Mouse (Mus musculus) lung, embryonic 14.5 days (tissue): ENCODE results near the gene 9330159F19Rik. TPM values are rescaled to one million over a fixed set of nuclear protein-coding genes. Genes with fewer than 3 reads are reported as not detected.

Experiments
- ATAC-seq: fragments of 200-750 bp; cut with Nextera tagmentation; 2 replicates; pipeline ENCODE4 v1.8.0; 2017; ENCODE audit warnings: mild to moderate bottlenecking, moderate TSS enrichment, moderate library complexity; ENCODE audit not compliant: insufficient read depth
- DNase-seq: peaks from one replicate; pipeline ENCODE4 v3.0.0-alpha.2; 2015
- H3K27ac ChIP-seq: fragments of 300-500 bp; sonication (generic); 2 replicates; pipeline ENCODE4 v1.5.1; 2014; ENCODE audit warnings: low read depth, mild to moderate bottlenecking, moderate library complexity
- H3K27me3 ChIP-seq: fragments of 300-500 bp; sonication (generic); 2 replicates; pipeline ENCODE4 v1.6.1; 2014; ENCODE audit warnings: low read length, control low read depth; ENCODE audit not compliant: insufficient read depth
- H3K36me3 ChIP-seq: fragments of 300-500 bp; sonication (generic); 2 replicates; pipeline ENCODE4 v1.6.1; 2014; ENCODE audit warnings: control low read depth; ENCODE audit not compliant: insufficient read depth
- H3K4me1 ChIP-seq: fragments of 300-500 bp; sonication (generic); 2 replicates; pipeline ENCODE4 v1.6.1; 2014; ENCODE audit warnings: antibody characterized with exemption, control low read depth; ENCODE audit not compliant: insufficient read depth
- H3K4me2 ChIP-seq: fragments of 300-500 bp; sonication (generic); 2 replicates; pipeline ENCODE4 v1.6.1; 2014; ENCODE audit warnings: mild to moderate bottlenecking
- H3K4me3 ChIP-seq: fragments of 300-500 bp; sonication (generic); 2 replicates; pipeline ENCODE4 v1.5.1; 2014; ENCODE audit warnings: low read depth, low read length
- H3K9ac ChIP-seq: fragments of 300-500 bp; sonication (generic); 2 replicates; pipeline ENCODE4 v1.6.1; 2014
- H3K9me3 ChIP-seq: fragments of 300-500 bp; sonication (generic); 2 replicates; pipeline ENCODE4 v1.6.1; 2016; ENCODE audit warnings: low read depth, low read length, control low read depth
- CTCF ChIP-seq: IDR thresholded peaks from 2 replicates; pipeline ENCODE4 v1.5.1; 2016; ENCODE audit warnings: antibody characterized with exemption, low read depth
- WGBS: fragments of 180-500 bp; shearing (Covaris S2); extraction: QIAGEN DNeasy Blood & Tissue Kit; methylation state at CpG from one replicate; pipeline ENCODE4 v1.1.7; 2014; 5-methylcytosine and 5-hydroxymethylcytosine counted together
- polyA plus RNA-seq: library from polyadenylated mRNA; unstranded; fragments of >200 nt; fragmentation: Nextera tagmentation; extraction: Ambion mirVana; gene quantifications from 2 replicates; pipeline ENCODE4 v1.2.1, GENCODE M21; 2014

Gene 9330159F19Rik
- 0.18 and 0.24 TPM in 2 replicates for polyA plus RNA-seq

GRCm38 (mm10) chr10:29211453-29211852 is at the start of gene 9330159F19Rik:
TSS of gene 9330159F19Rik (plus strand) at chr10:29211606.
- DNase-seq (peak; percentile 86), ATAC-seq (peak; percentile 99)
- no peak within 1 kb of the TSS for H3K9ac ChIP-seq
- 0 out of 2 replicates have a peak within 1 kb of the TSS, but pooled peaks have one; percentile 9 for H3K27ac ChIP-seq
- no peaks in the 10 kb centered on the region for H3K4me1 ChIP-seq
- H3K4me2 ChIP-seq: peak within 1 kb of the TSS; percentile 25; the same call in 1 of the 2 replicates
- no peaks in the 10 kb centered on the region for H3K36me3 ChIP-seq
- 7% methylated on average over 4 of the region's 4 CpGs for WGBS
- no peak within 1 kb of the TSS for H3K4me3 ChIP-seq
- H3K27me3 ChIP-seq: no peaks in the 10 kb centered on the region
- no peak for TF ChIP-seq CTCF
- no peaks in the 10 kb centered on the region for H3K9me3 ChIP-seq

- Histone ChIP-seq H3K36me3 (no peaks in the 10 kb centered on the region), H3K4me3 (no peak overlapping the region), H3K27ac (no peak overlapping the region), H3K9me3 (no peaks in the 10 kb centered on the region), H3K4me1 (no peaks in the 10 kb centered on the region), H3K4me2 (no peak overlapping the region), H3K9ac (no peak overlapping the region), H3K27me3 (no peaks in the 10 kb centered on the region)
- TF ChIP-seq CTCF: no peak
- no peak for ATAC-seq
- DNase-seq: no peak
- 54% methylated on average over 2 of the region's 2 CpGs for WGBS
These were observed 49.7 kb upstream of the 9330159F19Rik start for GRCm38 (mm10) chr10:29161664-29162063.

GRCm38 (mm10) chr10:29173778-29174177 is 37.6 kb upstream of the 9330159F19Rik start:
- no peak overlapping the region for H3K4me3 ChIP-seq
- H3K9ac ChIP-seq: no peak overlapping the region
- no peak for ATAC-seq
- DNase-seq: no peak
- H3K36me3 ChIP-seq: no peaks in the 10 kb centered on the region
- H3K9me3 ChIP-seq: no peaks in the 10 kb centered on the region
- WGBS: 83% methylated on average over 2 of the region's 2 CpGs
- H3K4me1 ChIP-seq: no peaks in the 10 kb centered on the region
- H3K27ac ChIP-seq: no peak overlapping the region
- H3K4me2 ChIP-seq: no peak overlapping the region
- TF ChIP-seq CTCF: no peak
- no peaks in the 10 kb centered on the region for H3K27me3 ChIP-seq

- no peaks in the 10 kb centered on the region for H3K4me1 ChIP-seq
- ATAC-seq (no peak), DNase-seq (no peak)
- H3K9me3 ChIP-seq: no peaks in the 10 kb centered on the region
- no peak for TF ChIP-seq CTCF
- no peak overlapping the region for H3K4me3 ChIP-seq
- WGBS: 76% methylated on average over 3 of the region's 3 CpGs
- H3K4me2 ChIP-seq: no peak overlapping the region
- H3K9ac ChIP-seq: no peak overlapping the region
- H3K27me3 ChIP-seq: no peaks in the 10 kb centered on the region
- no peak overlapping the region for H3K27ac ChIP-seq
- H3K36me3 ChIP-seq: no peaks in the 10 kb centered on the region
These were observed 35.8 kb upstream of the 9330159F19Rik start for GRCm38 (mm10) chr10:29175656-29176055.

GRCm38 (mm10) chr10:29176881-29177280 is 34.5 kb upstream of the 9330159F19Rik start:
- no peaks in the 10 kb centered on the region for H3K27me3 ChIP-seq
- no peak overlapping the region for H3K4me2 ChIP-seq
- H3K27ac ChIP-seq: no peak overlapping the region
- H3K4me3 ChIP-seq: no peak overlapping the region
- ATAC-seq (no peak), DNase-seq (no peak)
- no peak overlapping the region for H3K9ac ChIP-seq
- H3K36me3 ChIP-seq: no peaks in the 10 kb centered on the region
- 84% methylated on average over 4 of the region's 4 CpGs for WGBS
- no peak for TF ChIP-seq CTCF
- no peaks in the 10 kb centered on the region for H3K9me3 ChIP-seq
- H3K4me1 ChIP-seq: no peaks in the 10 kb centered on the region

GRCm38 (mm10) chr10:29178003-29178402 is 33.4 kb upstream of the 9330159F19Rik start:
- Histone ChIP-seq H3K36me3 (no peaks in the 10 kb centered on the region), H3K4me1 (no peaks in the 10 kb centered on the region), H3K4me3 (no peak overlapping the region), H3K9me3 (no peaks in the 10 kb centered on the region), H3K4me2 (no peak overlapping the region), H3K9ac (no peak overlapping the region), H3K27ac (no peak overlapping the region), H3K27me3 (no peaks in the 10 kb centered on the region)
- ATAC-seq (no peak), DNase-seq (no peak)
- TF ChIP-seq CTCF: no peak
- WGBS: 53% methylated on average over 2 of the region's 2 CpGs

GRCm38 (mm10) chr10:29180210-29180609 is 31.2 kb upstream of the 9330159F19Rik start:
- Histone ChIP-seq H3K36me3 (no peaks in the 10 kb centered on the region), H3K4me2 (no peak overlapping the region), H3K4me3 (no peak overlapping the region), H3K9ac (no peak overlapping the region), H3K27ac (no peak overlapping the region), H3K27me3 (no peaks in the 10 kb centered on the region), H3K4me1 (no peaks in the 10 kb centered on the region), H3K9me3 (no peaks in the 10 kb centered on the region)
- ATAC-seq: no peak
- DNase-seq: no peak
- TF ChIP-seq CTCF: no peak
- WGBS: 89% methylated on average over 3 of the region's 3 CpGs

GRCm38 (mm10) chr10:29181046-29181445 is 30.4 kb upstream of the 9330159F19Rik start:
- Histone ChIP-seq H3K4me2 (no peak overlapping the region), H3K27me3 (no peaks in the 10 kb centered on the region), H3K9me3 (no peaks in the 10 kb centered on the region), H3K4me3 (no peak overlapping the region), H3K36me3 (no peaks in the 10 kb centered on the region), H3K27ac (no peak overlapping the region), H3K4me1 (no peaks in the 10 kb centered on the region), H3K9ac (no peak overlapping the region)
- no peak for TF ChIP-seq CTCF
- WGBS: 72% methylated on average over 2 of the region's 2 CpGs
- no peak for DNase-seq
- ATAC-seq: no peak
